Mouse (Mus musculus) kidney, adult 2 months (tissue): ENCODE data around the gene Neu2. TPM values are rescaled to one million over a fixed set of nuclear protein-coding genes. Genes with fewer than 3 reads are reported as not detected.

Experiments
- DNase-seq: peaks from one replicate; pipeline ENCODE4 v3.0.0; 2021
- H3K27ac ChIP-seq: fragments of 200-500 bp; 2 replicates; pipeline ENCODE4 v1.5.1; 2012; ENCODE audit warnings: low read depth, low read length, control low read depth, inconsistent platforms; ENCODE audit not compliant: insufficient read depth
- H3K27me3 ChIP-seq: fragments of 200-500 bp; replicated peaks from 2 replicates; pipeline ENCODE4 v1.6.1; 2012; ENCODE audit warnings: mild to moderate bottlenecking, moderate library complexity, low read length, inconsistent platforms; ENCODE audit not compliant: control insufficient read depth, insufficient read depth
- H3K36me3 ChIP-seq: fragments of 200-500 bp; 2 replicates; pipeline ENCODE4 v1.6.1; 2012; ENCODE audit warnings: mild to moderate bottlenecking, moderate library complexity, low read length, inconsistent platforms; ENCODE audit not compliant: control insufficient read depth, insufficient read depth
- H3K4me1 ChIP-seq: fragments of 200-500 bp; 2 replicates; pipeline ENCODE4 v1.6.1; 2011; ENCODE audit warnings: low read length; ENCODE audit not compliant: control insufficient read depth, insufficient read depth
- H3K4me3 ChIP-seq: fragments of 200-500 bp; 2 replicates; pipeline ENCODE4 v1.5.1; 2011; ENCODE audit warnings: mild to moderate bottlenecking, low read depth, low read length, control low read depth; ENCODE audit not compliant: insufficient read depth
- CTCF ChIP-seq: fragments of 200-500 bp; conservative IDR thresholded peaks from 2 replicates; pipeline ENCODE4 v1.5.1; 2011; ENCODE audit warnings: low read depth, mild to moderate bottlenecking, control low read depth, low read length, moderate library complexity, mixed read lengths; ENCODE audit not compliant: insufficient read depth, insufficient read length
- POLR2A ChIP-seq: fragments of 200-500 bp; IDR thresholded peaks from one replicate; pipeline ENCODE4 v1.6.1; 2011; ENCODE audit warnings: low read depth, low read length, control low read depth
- WGBS: fragments of 180-500 bp; shearing (Covaris S2); methylation state at CpG from one replicate; pipeline ENCODE4 v1.1.7; 2018; 5-methylcytosine and 5-hydroxymethylcytosine counted together
- polyA plus RNA-seq: library from polyadenylated mRNA; depleted of rRNA; stranded (reverse); fragments of >200 nt; gene quantifications from 2 replicates; pipeline ENCODE4 v1.2.3, GENCODE M21; 2012; rRNA removed

The Neu2 gene
- polyA plus RNA-seq, 1 experiment: 20.3 TPM

DNA sequence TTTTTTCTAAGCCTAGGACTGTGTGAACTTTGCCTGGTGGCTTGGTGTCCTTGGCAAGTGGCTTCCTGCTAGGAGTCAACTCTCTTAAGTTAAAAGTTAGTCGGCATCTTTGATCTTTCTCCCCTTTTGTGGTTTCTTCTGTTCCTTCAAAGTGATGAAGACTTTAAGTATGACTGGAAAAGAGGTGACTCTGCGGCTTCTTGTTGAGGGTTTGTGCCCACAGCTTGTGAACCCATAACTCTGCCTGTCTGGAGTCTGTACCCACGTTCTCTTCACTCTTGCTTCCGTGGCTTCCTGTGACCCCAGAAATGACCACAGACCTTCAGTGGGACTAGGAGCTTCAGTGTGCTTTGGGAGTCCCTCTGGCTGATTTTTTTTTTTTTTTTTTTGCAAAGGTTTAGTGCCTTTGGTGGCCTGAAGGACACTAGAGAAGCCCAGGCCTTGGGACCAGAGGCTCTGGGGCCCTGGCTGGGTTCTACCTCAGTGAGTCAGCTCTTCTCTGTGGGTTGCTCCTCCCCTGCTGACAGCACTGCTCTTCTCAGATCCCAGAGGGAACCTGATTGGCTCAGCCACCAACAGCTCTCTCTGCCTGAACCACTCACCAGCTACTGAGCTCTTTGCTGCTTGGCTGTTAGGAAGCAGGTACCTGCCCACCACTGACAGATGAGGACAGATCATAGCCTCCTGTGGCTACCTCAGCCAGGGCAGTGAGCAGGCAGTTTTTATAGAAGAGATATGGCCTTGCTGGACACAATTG, 127.6 kb downstream of the Neu2 start:
- TF ChIP-seq CTCF: no peak
- TF ChIP-seq POLR2A: no peak
- H3K36me3 ChIP-seq: no peaks in the 10 kb centered on the region
- DNase-seq: peak; percentile 10
- no peaks in the 10 kb centered on the region for H3K4me1 ChIP-seq
- no peak overlapping the region for H3K4me3 ChIP-seq
- no peaks in the 10 kb centered on the region for H3K27me3 ChIP-seq
- no peak overlapping the region for H3K27ac ChIP-seq
- WGBS: 75% methylated on average over 4 of the region's 4 CpGs

GRCm38 (mm10) chr1:87637878-87638600, 128.3 kb downstream of the Neu2 start:
- Histone ChIP-seq H3K4me3 (no peak overlapping the region), H3K27me3 (no peaks in the 10 kb centered on the region), H3K4me1 (no peaks in the 10 kb centered on the region), H3K36me3 (no peaks in the 10 kb centered on the region), H3K27ac (peak overlapping the region; percentile 39; the same call in 1 of the 2 replicates)
- DNase-seq: peak; percentile 12
- 88% methylated on average over 4 of the region's 4 CpGs for WGBS
- TF ChIP-seq CTCF: no peak
- TF ChIP-seq POLR2A: no peak

GRCm38 (mm10) chr1:87639724-87640123, 130.0 kb downstream of the Neu2 start:
- Histone ChIP-seq H3K4me1 (no peaks in the 10 kb centered on the region), H3K4me3 (no peak overlapping the region), H3K27ac (peak overlapping the region; percentile 70), H3K27me3 (no peaks in the 10 kb centered on the region), H3K36me3 (no peaks in the 10 kb centered on the region)
- TF ChIP-seq CTCF (no peak), POLR2A (no peak)
- WGBS: 76% methylated on average over 8 of the region's 8 CpGs
- peak; percentile 18 for DNase-seq

GRCm38 (mm10) chr1:87640165-87640661, 130.5 kb downstream of the Neu2 start:
- Histone ChIP-seq H3K27ac (peak overlapping the region; percentile 70), H3K36me3 (no peaks in the 10 kb centered on the region), H3K27me3 (no peaks in the 10 kb centered on the region), H3K4me3 (no peak overlapping the region), H3K4me1 (no peaks in the 10 kb centered on the region)
- peak; percentile 87 for DNase-seq
- TF ChIP-seq CTCF: no peak
- TF ChIP-seq POLR2A: no peak
- WGBS: 49% methylated on average over 17 of the region's 17 CpGs

DNA sequence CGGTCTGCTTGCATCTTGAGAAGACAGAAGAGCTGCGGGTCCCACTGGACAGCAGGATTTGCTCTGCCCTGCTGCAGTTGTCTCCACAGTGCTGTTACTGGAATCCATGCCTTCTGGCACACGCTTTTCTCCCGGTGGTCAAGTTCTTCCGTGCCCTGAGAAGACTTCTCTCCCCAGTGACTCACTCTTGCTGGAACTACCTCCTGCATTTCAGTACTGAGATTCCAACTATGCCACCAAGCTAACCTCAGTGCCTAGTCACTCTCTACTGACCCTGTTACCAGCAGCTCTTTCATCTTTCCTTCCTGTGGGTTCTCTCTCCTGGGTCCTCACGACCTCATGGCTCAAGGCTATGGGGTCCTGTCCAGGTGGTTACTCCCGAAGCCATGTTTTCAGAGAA, 133.3 kb downstream of the Neu2 start:
- no peak overlapping the region for H3K4me3 ChIP-seq
- no peaks in the 10 kb centered on the region for H3K27me3 ChIP-seq
- no peaks in the 10 kb centered on the region for H3K36me3 ChIP-seq
- TF ChIP-seq POLR2A: no peak
- no peak for TF ChIP-seq CTCF
- DNase-seq: no peak
- H3K27ac ChIP-seq: no peak overlapping the region
- WGBS: 87% methylated on average over 7 of the region's 7 CpGs
- H3K4me1 ChIP-seq: no peaks in the 10 kb centered on the region

DNA sequence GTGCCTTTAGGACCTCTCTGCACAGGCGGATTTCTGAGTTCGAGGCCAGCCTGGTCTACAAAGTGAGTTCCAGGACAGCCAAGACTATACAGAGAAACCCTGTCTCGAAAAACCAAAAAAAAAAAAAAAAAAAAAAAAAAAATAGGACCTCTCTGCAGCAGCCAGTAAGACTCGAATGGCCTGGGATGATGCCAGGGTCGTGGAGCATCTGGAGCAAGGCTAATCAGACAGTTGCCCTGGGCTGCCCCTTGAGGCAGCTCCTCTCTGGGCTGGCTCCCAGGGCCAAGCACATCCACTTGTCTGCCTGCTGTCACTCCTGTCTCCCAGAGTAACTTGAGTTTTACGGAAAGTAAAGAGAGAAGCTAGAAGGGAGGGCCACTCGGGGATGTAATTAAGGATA, 135.4 kb downstream of the Neu2 start:
- H3K4me3 ChIP-seq: no peak overlapping the region
- peak; percentile 43 for DNase-seq
- H3K27me3 ChIP-seq: no peaks in the 10 kb centered on the region
- 60% methylated on average over 7 of the region's 7 CpGs for WGBS
- H3K27ac ChIP-seq: peak overlapping the region; percentile 18; the same call in 1 of the 2 replicates
- TF ChIP-seq CTCF: no peak
- no peak for TF ChIP-seq POLR2A
- H3K36me3 ChIP-seq: no peaks in the 10 kb centered on the region
- H3K4me1 ChIP-seq: no peaks in the 10 kb centered on the region

DNA sequence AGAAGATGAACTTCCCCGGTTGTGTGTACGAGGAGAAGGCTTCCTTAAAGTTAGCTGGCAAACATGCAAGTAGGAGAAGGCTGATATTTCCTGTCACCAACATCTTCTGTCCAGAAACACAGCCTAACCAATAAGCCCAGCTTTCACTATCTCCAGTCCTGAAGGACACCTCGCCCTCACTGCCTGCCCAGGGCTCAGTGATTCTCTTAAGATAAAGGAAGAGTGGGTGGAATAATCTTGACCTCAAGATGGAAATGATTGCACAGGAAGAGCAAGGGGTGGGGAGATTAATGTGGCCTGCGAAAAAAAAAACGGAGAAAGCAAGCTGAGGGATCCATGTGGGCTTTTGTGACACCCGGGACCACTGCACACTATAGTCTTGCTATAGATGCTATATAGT, 136.1 kb downstream of the Neu2 start:
- TF ChIP-seq CTCF (no peak), POLR2A (no peak)
- 57% methylated on average over 6 of the region's 6 CpGs for WGBS
- Histone ChIP-seq H3K4me1 (no peaks in the 10 kb centered on the region), H3K27me3 (no peaks in the 10 kb centered on the region), H3K4me3 (no peak overlapping the region), H3K27ac (peak overlapping the region; percentile 18; the same call in 1 of the 2 replicates), H3K36me3 (no peaks in the 10 kb centered on the region)
- DNase-seq: peak; percentile 8

Other genes with a start within 250 kb of the Neu2 start
- 152 and 161 TPM in 2 replicates for gene Efhd1, start 245.5 kb upstream of the Neu2 start, polyA plus RNA-seq
- gene Gigyf2, start 182.9 kb upstream of the Neu2 start, polyA plus RNA-seq: 40.4 and 47.1 TPM in 2 replicates
- 2.4 and 2.5 TPM in 2 replicates for gene Kcnj13, start 115.2 kb upstream of the Neu2 start, polyA plus RNA-seq
- 0.34 TPM in 1 of 2 replicates, not detected in the other for gene Snorc, start 39.6 kb upstream of the Neu2 start, polyA plus RNA-seq
- 38.1 and 39.3 TPM in 2 replicates for gene Ngef, start 64.0 kb downstream of the Neu2 start, polyA plus RNA-seq
- gene Inpp5d, start 110.4 kb downstream of the Neu2 start, polyA plus RNA-seq: 18.6 and 20.0 TPM in 2 replicates
- 19.8 and 20.0 TPM in 2 replicates for gene Atg16l1, start 246.0 kb downstream of the Neu2 start, polyA plus RNA-seq